Mouse (Mus musculus): ENCODE measurements around the gene Aff3. TPM values are rescaled to one million over a fixed set of nuclear protein-coding genes. Genes with fewer than 3 reads are reported as not detected.

Aff3 gene
- total and polyA plus RNA-seq, 3 experiments = 1.4 to 3.1 (median 2.4) TPM

DNA sequence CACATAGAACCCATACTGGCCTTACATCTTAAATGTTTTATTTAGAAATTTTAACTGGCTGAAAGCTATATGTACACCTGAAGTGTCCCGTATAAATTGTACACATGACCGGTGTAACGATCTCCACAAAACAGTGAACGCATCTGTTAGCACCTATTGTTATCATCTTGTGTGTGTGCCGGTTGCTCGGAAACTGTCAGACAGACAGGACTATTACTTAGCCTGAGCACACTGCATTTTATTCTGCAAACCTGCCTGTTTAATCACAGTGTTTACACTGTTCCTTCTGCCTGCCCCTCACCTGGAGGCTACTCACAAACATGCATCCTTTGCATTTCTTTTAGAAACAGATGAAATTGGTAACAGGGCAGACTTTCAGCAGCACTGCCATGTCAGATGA, 241.8 kb downstream of the Aff3 start:
- Histone ChIP-seq H3K9ac (ENCODE audit: low read depth, low read length) (no peak overlapping the region), H3K79me2 (replicated peaks; ENCODE audit: control insufficient read depth, insufficient read depth, low read length) (no peaks in the 10 kb centered on the region), H3K27ac (no peak overlapping the region), H3K27me3 (ENCODE audit: control insufficient read depth, insufficient read depth, low read length) (no peaks in the 10 kb centered on the region), H3K4me1 (ENCODE audit: control insufficient read depth, insufficient read depth, low read length) (no peaks in the 10 kb centered on the region), H3K4me3 (no peak overlapping the region), H3K36me3 (ENCODE audit: control insufficient read depth, insufficient read depth, low read length) (no peaks in the 10 kb centered on the region)
- DNase-seq = no peak
- intact Hi-C loops (cut with DNase I) = no loop called here
- TF ChIP-seq CTCF (IDR thresholded peaks at IDR 0.05) (no peak), POLR2A (IDR thresholded peaks at IDR 0.05; ENCODE audit: insufficient read depth, low read depth, low read length) (no peak), EP300 (IDR thresholded peaks at IDR 0.05; ENCODE audit: insufficient read depth, low read depth, low read length) (no peak)
- WGBS = 94% methylated on average over 6 of the region's 6 CpGs

DNA sequence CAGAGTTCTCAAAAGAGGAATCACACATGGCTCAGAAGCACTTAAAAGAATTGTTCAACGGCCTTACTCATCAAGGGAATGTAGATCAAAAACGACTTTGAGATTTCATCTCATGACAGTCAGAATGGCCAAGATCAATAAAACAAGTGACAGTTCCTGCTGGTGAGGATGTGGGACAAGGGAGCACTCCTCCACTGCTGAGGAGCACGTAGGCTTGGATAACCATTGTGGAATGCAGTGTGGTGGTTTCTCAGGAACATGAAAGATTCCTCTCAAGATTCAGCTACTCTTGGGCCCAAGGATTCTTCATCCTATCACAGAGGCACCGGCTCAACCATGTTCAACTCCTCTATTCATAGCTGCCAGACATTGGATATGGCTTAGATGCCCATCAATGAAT, 245.4 kb downstream of the Aff3 start:
- H3K27ac ChIP-seq = no peak overlapping the region
- no peak overlapping the region for H3K9ac ChIP-seq (ENCODE audit: low read depth, low read length)
- H3K79me2 ChIP-seq (replicated peaks; ENCODE audit: control insufficient read depth, insufficient read depth, low read length) = no peaks in the 10 kb centered on the region
- no peak for TF ChIP-seq EP300 (IDR thresholded peaks at IDR 0.05; ENCODE audit: insufficient read depth, low read depth, low read length)
- no peak for TF ChIP-seq POLR2A (IDR thresholded peaks at IDR 0.05; ENCODE audit: insufficient read depth, low read depth, low read length)
- no peak for TF ChIP-seq CTCF (IDR thresholded peaks at IDR 0.05)
- intact Hi-C loops (cut with DNase I) = no loop called here
- H3K4me1 ChIP-seq (ENCODE audit: control insufficient read depth, insufficient read depth, low read length) = no peaks in the 10 kb centered on the region
- DNase-seq = no peak
- no peak overlapping the region for H3K4me3 ChIP-seq
- H3K27me3 ChIP-seq (ENCODE audit: control insufficient read depth, insufficient read depth, low read length) = no peaks in the 10 kb centered on the region
- WGBS = 79% methylated on average over 4 of the region's 4 CpGs
- no peaks in the 10 kb centered on the region for H3K36me3 ChIP-seq (ENCODE audit: control insufficient read depth, insufficient read depth, low read length)

DNA sequence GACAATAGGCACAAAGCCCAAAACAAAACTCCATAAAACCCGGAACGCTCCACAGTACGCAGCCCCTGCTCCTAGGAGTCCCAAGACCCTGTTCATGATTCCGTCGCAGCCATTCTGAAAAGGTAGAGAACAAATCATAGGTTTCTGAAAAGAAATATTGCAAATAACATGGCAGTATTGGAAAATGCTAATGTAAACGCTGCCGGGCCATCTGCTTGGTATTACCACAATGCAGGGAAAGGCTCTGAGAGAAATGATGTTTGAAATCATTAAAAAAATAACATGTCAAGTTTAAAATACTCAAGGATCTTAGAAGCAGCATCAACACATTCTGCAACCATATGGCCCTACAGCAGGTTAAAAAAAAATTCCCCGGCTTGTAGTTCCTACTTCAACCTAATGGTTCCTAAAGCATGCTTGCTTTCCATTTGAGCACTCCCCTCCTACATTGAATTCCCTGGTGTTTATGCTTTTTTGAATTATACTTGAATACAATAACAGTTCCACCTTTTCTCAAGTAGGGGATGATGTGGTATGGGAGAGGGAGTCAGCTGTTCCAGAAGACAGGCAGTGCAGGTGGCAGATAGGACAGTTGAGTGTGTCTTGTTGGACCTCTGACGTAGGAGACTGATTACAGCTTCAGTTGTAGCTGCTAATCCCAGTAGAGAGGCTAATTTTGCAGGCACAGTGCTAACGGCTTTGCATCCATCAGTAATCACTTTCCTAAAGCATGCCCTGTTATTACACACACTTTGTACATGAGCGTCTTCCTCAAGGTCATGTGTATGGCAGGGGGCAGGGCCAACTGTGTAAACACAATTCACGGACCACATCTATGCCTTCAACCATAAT, 246.3 kb downstream of the Aff3 start:
- TF ChIP-seq EP300 (IDR thresholded peaks at IDR 0.05; ENCODE audit: insufficient read depth, low read depth, low read length) (no peak), CTCF (IDR thresholded peaks at IDR 0.05) (no peak), POLR2A (IDR thresholded peaks at IDR 0.05; ENCODE audit: insufficient read depth, low read depth, low read length) (no peak)
- no peaks in the 10 kb centered on the region for H3K27me3 ChIP-seq (ENCODE audit: control insufficient read depth, insufficient read depth, low read length)
- no peak overlapping the region for H3K27ac ChIP-seq

DNA sequence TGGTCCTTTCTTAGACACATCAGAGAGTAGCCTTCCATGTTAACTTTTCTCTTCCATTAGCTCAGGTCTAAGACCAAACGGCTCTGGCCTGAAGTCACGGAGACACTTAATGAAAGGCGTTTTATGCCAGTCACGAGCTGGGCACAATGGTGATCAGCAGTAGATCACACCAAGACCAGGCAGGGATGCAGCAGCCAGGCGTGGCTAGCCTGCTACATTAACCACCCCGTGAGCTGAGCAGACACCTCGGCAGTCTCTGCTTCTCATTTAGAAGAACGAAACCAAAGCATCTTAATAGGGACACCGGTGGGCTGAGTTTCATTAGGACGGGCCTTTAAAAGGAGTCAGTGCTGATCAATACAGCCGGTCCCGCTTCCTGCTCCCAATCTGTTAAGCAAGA, 247.6 kb downstream of the Aff3 start:
- Histone ChIP-seq H3K4me3 (no peak overlapping the region), H3K9ac (ENCODE audit: low read depth, low read length) (no peak overlapping the region), H3K27me3 (ENCODE audit: control insufficient read depth, insufficient read depth, low read length) (no peaks in the 10 kb centered on the region), H3K36me3 (ENCODE audit: control insufficient read depth, insufficient read depth, low read length) (no peaks in the 10 kb centered on the region), H3K4me1 (ENCODE audit: control insufficient read depth, insufficient read depth, low read length) (no peaks in the 10 kb centered on the region), H3K27ac (no peak overlapping the region), H3K79me2 (replicated peaks; ENCODE audit: control insufficient read depth, insufficient read depth, low read length) (no peaks in the 10 kb centered on the region)
- intact Hi-C loops (cut with DNase I) = no loop called here
- no peak for TF ChIP-seq EP300 (IDR thresholded peaks at IDR 0.05; ENCODE audit: insufficient read depth, low read depth, low read length)
- no peak for TF ChIP-seq CTCF (IDR thresholded peaks at IDR 0.05)
- no peak for TF ChIP-seq POLR2A (IDR thresholded peaks at IDR 0.05; ENCODE audit: insufficient read depth, low read depth, low read length)
- WGBS = 90% methylated on average over 12 of the region's 12 CpGs
- no peak for DNase-seq

More for the DNA sequence above, 246.3 kb downstream of the Aff3 start:
- no peak overlapping the region for H3K4me3 ChIP-seq
- intact Hi-C loops (cut with DNase I) = no loop called here
- WGBS = 89% methylated on average over 12 of the region's 12 CpGs
- DNase-seq = no peak
- no peaks in the 10 kb centered on the region for H3K79me2 ChIP-seq (replicated peaks; ENCODE audit: control insufficient read depth, insufficient read depth, low read length)
- no peak overlapping the region for H3K9ac ChIP-seq (ENCODE audit: low read depth, low read length)
- no peaks in the 10 kb centered on the region for H3K4me1 ChIP-seq (ENCODE audit: control insufficient read depth, insufficient read depth, low read length)
- H3K36me3 ChIP-seq (ENCODE audit: control insufficient read depth, insufficient read depth, low read length) = no peaks in the 10 kb centered on the region

DNA sequence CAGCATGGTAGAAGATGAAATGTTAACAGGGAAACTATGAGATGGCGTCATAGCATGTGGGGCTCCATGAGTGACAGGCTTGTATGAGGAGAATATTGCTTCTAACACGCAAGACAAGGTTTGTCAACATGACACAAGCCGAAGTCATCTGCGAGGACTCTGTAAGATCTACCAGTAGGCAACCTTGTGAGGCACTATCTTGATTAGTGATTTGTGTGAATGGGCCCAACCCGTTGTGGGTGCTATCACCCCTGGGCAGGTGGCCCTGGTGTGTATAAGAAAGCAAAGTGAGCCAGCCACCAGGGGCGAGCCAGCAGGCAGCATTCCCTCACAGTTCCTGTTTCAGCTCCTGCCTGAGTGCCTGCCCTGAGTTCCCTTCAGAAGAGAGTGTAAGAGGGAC, 249.2 kb downstream of the Aff3 start:
- no peak overlapping the region for H3K4me3 ChIP-seq
- WGBS = 88% methylated on average over 6 of the region's 6 CpGs
- DNase-seq = no peak
- H3K9ac ChIP-seq (ENCODE audit: low read depth, low read length) = no peak overlapping the region
- no peak overlapping the region for H3K27ac ChIP-seq
- no peaks in the 10 kb centered on the region for H3K27me3 ChIP-seq (ENCODE audit: control insufficient read depth, insufficient read depth, low read length)
- no peak for TF ChIP-seq POLR2A (IDR thresholded peaks at IDR 0.05; ENCODE audit: insufficient read depth, low read depth, low read length)
- TF ChIP-seq EP300 (IDR thresholded peaks at IDR 0.05; ENCODE audit: insufficient read depth, low read depth, low read length) = no peak
- TF ChIP-seq CTCF (IDR thresholded peaks at IDR 0.05) = no peak
- H3K36me3 ChIP-seq (ENCODE audit: control insufficient read depth, insufficient read depth, low read length) = no peaks in the 10 kb centered on the region
- no peaks in the 10 kb centered on the region for H3K79me2 ChIP-seq (replicated peaks; ENCODE audit: control insufficient read depth, insufficient read depth, low read length)
- no peaks in the 10 kb centered on the region for H3K4me1 ChIP-seq (ENCODE audit: control insufficient read depth, insufficient read depth, low read length)
- intact Hi-C loops (cut with DNase I) = no loop called here

DNA sequence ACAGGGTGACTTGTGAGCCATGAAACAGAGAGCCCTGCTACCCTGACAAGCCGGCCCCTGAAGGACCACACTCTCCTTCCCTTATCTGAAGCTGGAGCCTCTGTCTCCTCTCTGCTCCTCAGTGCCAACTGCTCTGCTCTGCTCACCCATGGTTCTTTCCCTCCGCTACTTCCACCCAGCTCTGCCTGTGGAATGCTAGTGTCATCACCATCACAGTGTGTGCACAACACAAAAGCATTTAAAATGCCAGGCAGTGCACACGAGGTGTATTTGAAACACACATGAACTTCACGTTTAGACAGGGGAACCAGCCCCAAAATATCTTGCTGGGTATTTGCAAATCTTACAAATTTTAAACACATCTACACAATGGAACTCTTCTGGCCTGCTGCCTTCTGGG, 253.6 kb downstream of the Aff3 start:
- intact Hi-C loops (cut with DNase I) = no loop called here
- no peak overlapping the region for H3K27ac ChIP-seq
- H3K79me2 ChIP-seq (replicated peaks; ENCODE audit: control insufficient read depth, insufficient read depth, low read length) = no peaks in the 10 kb centered on the region
- WGBS = 61% methylated on average over 4 of the region's 4 CpGs
- H3K9ac ChIP-seq (ENCODE audit: low read depth, low read length) = no peak overlapping the region
- no peaks in the 10 kb centered on the region for H3K27me3 ChIP-seq (ENCODE audit: control insufficient read depth, insufficient read depth, low read length)
- no peak for DNase-seq
- TF ChIP-seq EP300 (IDR thresholded peaks at IDR 0.05; ENCODE audit: insufficient read depth, low read depth, low read length) (no peak), POLR2A (IDR thresholded peaks at IDR 0.05; ENCODE audit: insufficient read depth, low read depth, low read length) (no peak), CTCF (IDR thresholded peaks at IDR 0.05) (no peak)
- H3K36me3 ChIP-seq (ENCODE audit: control insufficient read depth, insufficient read depth, low read length) = no peaks in the 10 kb centered on the region
- no peaks in the 10 kb centered on the region for H3K4me1 ChIP-seq (ENCODE audit: control insufficient read depth, insufficient read depth, low read length)
- H3K4me3 ChIP-seq = no peak overlapping the region
